Mouse (Mus musculus): ENCODE results near the gene Ppp1r26.

DNA sequence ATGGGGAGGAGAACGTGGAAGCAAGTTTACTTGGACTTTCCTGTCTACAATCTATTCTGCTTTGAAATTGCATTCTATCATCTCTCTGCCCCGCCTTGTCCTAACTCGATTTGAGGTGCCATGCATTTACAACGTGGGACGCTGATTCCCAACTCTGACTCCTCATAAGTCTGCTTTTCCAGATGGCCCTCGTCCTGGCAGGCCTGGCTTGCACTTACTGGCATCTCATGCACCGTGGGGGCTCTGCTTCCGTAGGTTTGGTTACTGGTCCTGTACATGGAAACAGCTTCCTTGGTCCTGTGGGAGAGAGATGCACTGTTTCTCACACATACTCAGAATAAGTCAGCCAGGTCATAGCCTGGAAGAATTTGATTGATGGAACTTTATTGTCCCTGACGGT lies 18.3 kb downstream of the Ppp1r26 start:
- TF ChIP-seq CTCF (IDR thresholded peaks at IDR 0.05; ENCODE audit: low read depth) (no peak), EP300 (IDR thresholded peaks at IDR 0.05; ENCODE audit: low read depth) (no peak)

Measured in heart, postnatal 0 days (tissue).